Mouse (Mus musculus) midbrain, embryonic 11.5 days (tissue): Measurements from ENCODE around the gene Tgfb3. TPM values are rescaled to one million over a fixed set of nuclear protein-coding genes. Genes with fewer than 3 reads are reported as not detected.

Experiments
- ATAC-seq: fragments of 200-750 bp; cut with Nextera tagmentation; 2 replicates; pipeline ENCODE4 v1.8.0; 2017; ENCODE audit warnings: moderate TSS enrichment, moderate library complexity; ENCODE audit not compliant: low FRiP score
- DNase-seq: peaks from one replicate; pipeline ENCODE4 v3.0.0; 2015; ENCODE audit warnings: low spot score; ENCODE audit errors: missing footprints
- H3K27ac ChIP-seq: fragments of 300-500 bp; sonication (generic); 2 replicates; pipeline ENCODE4 v1.5.1; 2014; ENCODE audit warnings: low read depth, low read length
- H3K27me3 ChIP-seq: fragments of 300-500 bp; sonication (generic); 2 replicates; pipeline ENCODE4 v1.6.1; 2014; ENCODE audit warnings: mild to moderate bottlenecking, low read length, moderate library complexity, mixed read lengths; ENCODE audit not compliant: control insufficient read depth, insufficient read depth
- H3K36me3 ChIP-seq: fragments of 300-500 bp; sonication (generic); 2 replicates; pipeline ENCODE4 v1.6.1; 2014; ENCODE audit warnings: mild to moderate bottlenecking, low read length, moderate library complexity, mixed read lengths; ENCODE audit not compliant: control insufficient read depth, insufficient read depth
- H3K4me1 ChIP-seq: fragments of 300-500 bp; sonication (generic); 2 replicates; pipeline ENCODE4 v1.6.1; 2014; ENCODE audit warnings: low read length; ENCODE audit not compliant: control insufficient read depth, insufficient read depth
- H3K4me2 ChIP-seq: fragments of 300-500 bp; sonication (generic); 2 replicates; pipeline ENCODE4 v1.6.1; 2014; ENCODE audit warnings: mild to moderate bottlenecking, moderate library complexity
- H3K4me3 ChIP-seq: fragments of 300-500 bp; sonication (generic); 2 replicates; pipeline ENCODE4 v1.5.1; 2014; ENCODE audit warnings: low read depth, low read length
- H3K9ac ChIP-seq: fragments of 300-500 bp; sonication (generic); 2 replicates; pipeline ENCODE4 v1.6.1; 2014; ENCODE audit warnings: low read length
- H3K9me3 ChIP-seq: fragments of 300-500 bp; sonication (generic); 2 replicates; pipeline ENCODE4 v1.6.1; 2016; ENCODE audit warnings: low read length; ENCODE audit not compliant: control insufficient read depth
- WGBS: fragments of 180-500 bp; shearing (Covaris S2); extraction: QIAGEN DNeasy Blood & Tissue Kit; methylation state at CpG from one replicate; pipeline ENCODE4 v1.1.7; 2014; 5-methylcytosine and 5-hydroxymethylcytosine counted together
- polyA plus RNA-seq: library from polyadenylated mRNA; unstranded; fragments of >200 nt; fragmentation: Nextera tagmentation; extraction: Ambion mirVana; gene quantifications from 2 replicates; pipeline ENCODE4 v1.2.1, GENCODE M21; 2014

The Tgfb3 gene
- polyA plus RNA-seq, 1 experiment from 2014 or later, result 3.5 TPM

- Histone ChIP-seq H3K4me3 (no peak overlapping the region), H3K27me3 (no peaks in the 10 kb centered on the region), H3K9me3 (no peaks in the 10 kb centered on the region), H3K27ac (no peak overlapping the region), H3K4me2 (no peak overlapping the region), H3K9ac (no peak overlapping the region), H3K4me1 (peaks cover 8% of the 10 kb centered on the region; the same call in 1 of the 2 replicates), H3K36me3 (no peaks in the 10 kb centered on the region)
- no peak for ATAC-seq
- DNase-seq, result no peak
Measured at GRCm38 (mm10) chr12:86035586-86035985, 43.3 kb downstream of the Tgfb3 start.

- H3K9me3 ChIP-seq, result no peaks in the 10 kb centered on the region
- ATAC-seq (no peak), DNase-seq (no peak)
- H3K36me3 ChIP-seq, result no peaks in the 10 kb centered on the region
- H3K27ac ChIP-seq, result no peak overlapping the region
- H3K4me1 ChIP-seq, result no peaks in the 10 kb centered on the region
- H3K9ac ChIP-seq, result no peak overlapping the region
- H3K27me3 ChIP-seq, result no peaks in the 10 kb centered on the region
- 88% methylated on average over 5 of the region's 5 CpGs for WGBS
- no peak overlapping the region for H3K4me2 ChIP-seq
- H3K4me3 ChIP-seq, result no peak overlapping the region
Measured at GRCm38 (mm10) chr12:86030932-86031331, 47.9 kb downstream of the Tgfb3 start.

DNA sequence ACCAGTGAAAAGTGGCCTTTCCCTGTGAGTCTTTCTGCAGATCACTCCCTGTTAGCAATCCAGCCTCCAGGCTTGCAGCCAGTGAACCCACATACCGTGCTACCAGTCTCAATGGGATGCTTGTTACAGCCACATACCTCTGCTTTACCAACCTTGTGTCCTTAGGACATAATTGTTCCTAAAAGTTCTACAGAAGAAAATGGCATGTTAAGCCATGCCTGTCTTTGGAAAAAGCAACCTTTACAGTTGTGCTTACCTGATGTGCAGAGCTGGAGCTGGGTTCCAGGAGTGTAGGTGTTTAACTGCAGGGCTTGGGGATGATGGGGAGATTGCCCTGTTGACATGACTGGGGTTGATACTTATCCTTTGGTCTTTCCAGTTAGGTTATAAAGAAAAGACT lies 51.1 kb downstream of the Tgfb3 start:
- Histone ChIP-seq H3K4me2 (no peak overlapping the region), H3K36me3 (no peaks in the 10 kb centered on the region), H3K27me3 (no peaks in the 10 kb centered on the region), H3K9me3 (no peaks in the 10 kb centered on the region), H3K27ac (no peak overlapping the region), H3K4me1 (no peaks in the 10 kb centered on the region), H3K9ac (no peak overlapping the region), H3K4me3 (no peak overlapping the region)
- 92% methylated on average over 1 of the region's 1 CpGs for WGBS
- DNase-seq (no peak), ATAC-seq (no peak)

DNA sequence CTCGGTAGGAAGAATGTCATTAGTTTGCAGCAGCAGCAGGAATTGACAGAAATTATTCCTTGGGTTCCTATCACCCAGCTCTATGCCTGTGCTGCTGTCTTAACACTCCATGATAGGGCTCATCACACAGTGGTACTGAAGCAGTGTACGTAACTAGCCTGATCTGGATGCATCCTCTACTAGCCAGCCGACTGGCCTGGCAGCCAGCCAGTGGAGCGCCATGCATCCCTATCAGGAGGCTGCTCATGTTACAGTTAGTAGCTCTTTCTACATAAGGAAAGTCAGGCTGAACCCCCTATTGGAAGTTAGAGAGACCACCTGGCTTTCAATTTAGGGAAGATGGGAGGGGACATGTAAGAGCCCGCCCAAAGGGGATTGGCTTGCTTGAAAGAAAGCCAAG lies 51.8 kb downstream of the Tgfb3 start:
- no peaks in the 10 kb centered on the region for H3K27me3 ChIP-seq
- DNase-seq (no peak), ATAC-seq (no peak)
- H3K9me3 ChIP-seq, result no peaks in the 10 kb centered on the region
- H3K4me2 ChIP-seq, result no peak overlapping the region
- H3K36me3 ChIP-seq, result no peaks in the 10 kb centered on the region
- no peak overlapping the region for H3K4me3 ChIP-seq
- no peak overlapping the region for H3K9ac ChIP-seq
- WGBS, result 81% methylated on average over 5 of the region's 5 CpGs
- H3K4me1 ChIP-seq, result no peaks in the 10 kb centered on the region
- no peak overlapping the region for H3K27ac ChIP-seq

GRCm38 (mm10) chr12:86025480-86025879 lies 53.4 kb downstream of the Tgfb3 start:
- H3K9me3 ChIP-seq, result no peaks in the 10 kb centered on the region
- ATAC-seq (no peak), DNase-seq (no peak)
- no peak overlapping the region for H3K9ac ChIP-seq
- no peaks in the 10 kb centered on the region for H3K36me3 ChIP-seq
- H3K4me3 ChIP-seq, result no peak overlapping the region
- H3K27me3 ChIP-seq, result no peaks in the 10 kb centered on the region
- no peak overlapping the region for H3K4me2 ChIP-seq
- no peak overlapping the region for H3K27ac ChIP-seq
- H3K4me1 ChIP-seq, result no peaks in the 10 kb centered on the region
- whole genome bisulfite sequencing, result 87% methylated on average over 6 of the region's 6 CpGs

- ATAC-seq, result no peak
- Histone ChIP-seq H3K36me3 (no peaks in the 10 kb centered on the region), H3K4me3 (no peak overlapping the region), H3K4me1 (no peaks in the 10 kb centered on the region), H3K9me3 (no peaks in the 10 kb centered on the region), H3K27me3 (no peaks in the 10 kb centered on the region), H3K27ac (no peak overlapping the region), H3K4me2 (no peak overlapping the region), H3K9ac (no peak overlapping the region)
- 57% methylated on average over 4 of the region's 4 CpGs for WGBS
- DNase-seq, result no peak
Measured at GRCm38 (mm10) chr12:86024426-86024825, 54.4 kb downstream of the Tgfb3 start.

GRCm38 (mm10) chr12:86023081-86023871 lies 55.6 kb downstream of the Tgfb3 start:
- 87% methylated on average over 4 of the region's 4 CpGs for WGBS
- Histone ChIP-seq H3K4me3 (no peak overlapping the region), H3K9me3 (no peaks in the 10 kb centered on the region), H3K36me3 (no peaks in the 10 kb centered on the region), H3K4me1 (no peaks in the 10 kb centered on the region), H3K27ac (no peak overlapping the region), H3K4me2 (no peak overlapping the region), H3K27me3 (no peaks in the 10 kb centered on the region), H3K9ac (no peak overlapping the region)
- ATAC-seq (no peak), DNase-seq (no peak)

DNA sequence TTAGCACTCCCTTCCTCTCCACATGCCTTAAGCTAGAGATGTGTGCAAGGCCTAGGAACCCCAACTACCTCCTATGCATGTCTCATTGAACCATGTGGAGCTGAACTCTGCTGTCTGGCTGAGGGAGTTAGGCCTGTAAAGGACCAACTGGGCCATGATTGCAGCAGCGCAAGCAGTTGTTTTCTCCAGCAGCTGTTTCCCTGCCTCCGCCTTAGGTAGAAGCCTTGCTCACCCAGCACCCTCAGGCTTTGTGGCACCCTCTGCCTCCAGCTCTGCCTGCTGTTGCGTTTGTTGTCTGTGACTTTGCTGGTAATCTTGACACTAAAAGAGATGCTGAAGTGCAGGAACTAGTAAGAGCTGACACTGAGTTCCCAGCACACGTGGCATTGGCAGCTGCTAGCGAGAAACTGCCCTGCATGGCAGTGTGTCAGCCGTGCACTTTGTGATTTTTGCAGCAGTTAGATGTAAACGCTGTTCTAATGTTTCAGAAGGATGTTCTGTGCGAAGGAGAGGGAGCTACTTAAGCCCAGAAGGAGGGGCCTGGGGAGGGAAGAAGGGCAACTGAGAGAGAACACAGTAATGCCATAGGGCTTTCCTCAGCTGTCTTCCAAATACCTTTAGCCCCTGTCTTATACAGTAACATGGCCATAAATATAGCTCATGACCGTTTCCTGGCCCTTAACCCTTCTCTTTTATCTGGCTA lies 56.4 kb downstream of the Tgfb3 start:
- Histone ChIP-seq H3K4me3 (no peak overlapping the region), H3K9ac (no peak overlapping the region), H3K4me1 (no peaks in the 10 kb centered on the region), H3K4me2 (no peak overlapping the region), H3K27me3 (no peaks in the 10 kb centered on the region), H3K9me3 (no peaks in the 10 kb centered on the region), H3K27ac (no peak overlapping the region), H3K36me3 (no peaks in the 10 kb centered on the region)
- DNase-seq (no peak), ATAC-seq (no peak)
- 87% methylated on average over 9 of the region's 9 CpGs for WGBS

- H3K27ac ChIP-seq, result no peak overlapping the region
- no peaks in the 10 kb centered on the region for H3K27me3 ChIP-seq
- ATAC-seq (no peak), DNase-seq (no peak)
- no peaks in the 10 kb centered on the region for H3K9me3 ChIP-seq
- H3K4me3 ChIP-seq, result no peak overlapping the region
- H3K36me3 ChIP-seq, result no peaks in the 10 kb centered on the region
- no peak overlapping the region for H3K4me2 ChIP-seq
- no peaks in the 10 kb centered on the region for H3K4me1 ChIP-seq
- WGBS, result 84% methylated on average over 6 of the region's 6 CpGs
- no peak overlapping the region for H3K9ac ChIP-seq
Measured at GRCm38 (mm10) chr12:86021583-86021982, 57.3 kb downstream of the Tgfb3 start.
